Mouse (Mus musculus) intestine, postnatal 0 days (tissue): ENCODE measurements around the gene Slc52a3. TPM values are rescaled to one million over a fixed set of nuclear protein-coding genes. Genes with fewer than 3 reads are reported as not detected.
A peak's percentile ranks its signal among the peaks of the same experiment; 100 is the strongest.

ENCODE experiments used
- ATAC-seq: fragments of 200-750 bp; cut with Nextera tagmentation; 2 replicates; pipeline ENCODE4 v1.8.0; 2017; ENCODE audit warnings: mild to moderate bottlenecking, moderate TSS enrichment, moderate library complexity
- H3K27ac ChIP-seq: fragments of 300-500 bp; sonication (generic); 2 replicates; pipeline ENCODE4 v1.5.1; 2014; ENCODE audit warnings: mild to moderate bottlenecking, low read depth, low read length, moderate library complexity
- H3K27me3 ChIP-seq: fragments of 300-500 bp; sonication (generic); replicated peaks from 2 replicates; pipeline ENCODE4 v1.6.1; 2014; ENCODE audit warnings: low read length, mixed read lengths; ENCODE audit not compliant: control insufficient read depth, insufficient read depth
- H3K36me3 ChIP-seq: fragments of 300-500 bp; sonication (generic); 2 replicates; pipeline ENCODE4 v1.6.1; 2014; ENCODE audit warnings: mild to moderate bottlenecking, moderate library complexity; ENCODE audit not compliant: control insufficient read depth, insufficient read depth
- H3K4me1 ChIP-seq: fragments of 300-500 bp; sonication (generic); replicated peaks from 2 replicates; pipeline ENCODE4 v1.6.1; 2014; ENCODE audit warnings: antibody characterized with exemption, low read length, mixed read lengths; ENCODE audit not compliant: control insufficient read depth, insufficient read depth
- H3K4me2 ChIP-seq: fragments of 300-500 bp; sonication (generic); replicated peaks from 2 replicates; pipeline ENCODE4 v1.6.1; 2014; ENCODE audit warnings: low read depth, mild to moderate bottlenecking, moderate library complexity
- H3K4me3 ChIP-seq: fragments of 300-500 bp; sonication (generic); 2 replicates; pipeline ENCODE4 v1.5.1; 2014; ENCODE audit warnings: low read depth, low read length
- H3K9ac ChIP-seq: fragments of 300-500 bp; sonication (generic); 2 replicates; pipeline ENCODE4 v1.6.1; 2014; ENCODE audit warnings: mild to moderate bottlenecking, low read depth, low read length
- H3K9me3 ChIP-seq: fragments of 300-500 bp; sonication (generic); 2 replicates; pipeline ENCODE4 v1.6.1; 2016; ENCODE audit warnings: mixed run types; ENCODE audit not compliant: control insufficient read depth
- CTCF ChIP-seq: sonication (generic); IDR thresholded peaks from 2 replicates; pipeline ENCODE4 v1.5.1; 2016; ENCODE audit warnings: low read depth, mild to moderate bottlenecking, control low read depth, antibody characterized with exemption, moderate library complexity
- WGBS: fragments of 180-500 bp; shearing (Covaris S2); extraction: QIAGEN DNeasy Blood & Tissue Kit; methylation state at CpG from one replicate; pipeline ENCODE4 v1.1.7; 2014; 5-methylcytosine and 5-hydroxymethylcytosine counted together
- polyA plus RNA-seq: library from polyadenylated mRNA; unstranded; fragments of >200 nt; fragmentation: Nextera tagmentation; extraction: Ambion mirVana; gene quantifications from 2 replicates; pipeline ENCODE4 v1.2.1, GENCODE M21; 2015

The Slc52a3 gene
- polyA plus RNA-seq, 1 experiment from 2014 or later, result 15.7 TPM

GRCm38 (mm10) chr2:151978494-151978893 is 17.8 kb upstream of the Slc52a3 start:
- H3K27me3 ChIP-seq, result no peaks in the 10 kb centered on the region
- TF ChIP-seq CTCF, result no peak
- ATAC-seq, result no peak; the same call in 1 of the 2 replicates
- WGBS, result 61% methylated on average over 6 of the region's 6 CpGs
- no peaks in the 10 kb centered on the region for H3K9me3 ChIP-seq
- peaks cover 17% of the 10 kb centered on the region for H3K4me1 ChIP-seq
- no peaks in the 10 kb centered on the region for H3K36me3 ChIP-seq
- peak overlapping the region; percentile 83 for H3K4me2 ChIP-seq
- H3K27ac ChIP-seq, result no peak overlapping the region; the same call in 1 of the 2 replicates
- H3K4me3 ChIP-seq, result 0 out of 2 replicates have a peak overlapping the region, but pooled peaks have one; percentile 68
- no peak overlapping the region for H3K9ac ChIP-seq

GRCm38 (mm10) chr2:151979470-151980354 is 16.6 kb upstream of the Slc52a3 start, which contains the start of gene Fam110a:
Gene Fam110a, minus strand, starts transcription at chr2:151980219.
- no peak for TF ChIP-seq CTCF
- H3K4me1 ChIP-seq, result peaks cover 13% of the 10 kb centered on the region
- no peaks in the 10 kb centered on the region for H3K9me3 ChIP-seq
- no peaks in the 10 kb centered on the region for H3K36me3 ChIP-seq
- 1% methylated on average over 43 of the region's 46 CpGs for WGBS
- H3K27ac ChIP-seq, result peak within 1 kb of the TSS; percentile 77
- peak within 1 kb of the TSS; percentile 68 for H3K4me3 ChIP-seq
- peak; percentile 83 for ATAC-seq
- peak within 1 kb of the TSS; percentile 65 for H3K9ac ChIP-seq
- no peaks in the 10 kb centered on the region for H3K27me3 ChIP-seq
- H3K4me2 ChIP-seq, result peak within 1 kb of the TSS; percentile 83

GRCm38 (mm10) chr2:151980355-151980693 is 16.0 kb upstream of the Slc52a3 start:
- Histone ChIP-seq H3K4me2 (peak overlapping the region; percentile 83), H3K27me3 (no peaks in the 10 kb centered on the region), H3K4me3 (peak overlapping the region; percentile 68), H3K9me3 (no peaks in the 10 kb centered on the region), H3K4me1 (peaks cover 13% of the 10 kb centered on the region), H3K27ac (no peak overlapping the region), H3K36me3 (no peaks in the 10 kb centered on the region), H3K9ac (peak overlapping the region; percentile 65; the same call in 1 of the 2 replicates)
- no peak for TF ChIP-seq CTCF
- ATAC-seq, result no peak
- WGBS, result 37% methylated on average over 3 of the region's 3 CpGs

- H3K36me3 ChIP-seq, result no peaks in the 10 kb centered on the region
- no peak for ATAC-seq
These were observed 15.0 kb upstream of the Slc52a3 start for GRCm38 (mm10) chr2:151981268-151981667.

GRCm38 (mm10) chr2:151982476-151982875 is 13.8 kb upstream of the Slc52a3 start:
- ATAC-seq, result no peak
- H3K4me2 ChIP-seq, result no peak overlapping the region
- H3K9me3 ChIP-seq, result no peaks in the 10 kb centered on the region
- no peak overlapping the region for H3K9ac ChIP-seq
- no peak for TF ChIP-seq CTCF
- H3K27ac ChIP-seq, result no peak overlapping the region
- no peaks in the 10 kb centered on the region for H3K27me3 ChIP-seq
- H3K4me3 ChIP-seq, result no peak overlapping the region
- H3K4me1 ChIP-seq, result peaks cover 9% of the 10 kb centered on the region
- H3K36me3 ChIP-seq, result no peaks in the 10 kb centered on the region

More at GRCm38 (mm10) chr2:151981268-151981667, 15.0 kb upstream of the Slc52a3 start:
- H3K27ac ChIP-seq, result no peak overlapping the region
- H3K4me3 ChIP-seq, result no peak overlapping the region
- H3K4me2 ChIP-seq, result no peak overlapping the region
- no peaks in the 10 kb centered on the region for H3K9me3 ChIP-seq
- H3K4me1 ChIP-seq, result peaks cover 9% of the 10 kb centered on the region
- H3K27me3 ChIP-seq, result no peaks in the 10 kb centered on the region
- 73% methylated on average over 6 of the region's 6 CpGs for WGBS
- TF ChIP-seq CTCF, result no peak
- no peak overlapping the region for H3K9ac ChIP-seq

GRCm38 (mm10) chr2:151984019-151984418 is 12.3 kb upstream of the Slc52a3 start:
- no peak overlapping the region for H3K4me2 ChIP-seq
- H3K4me3 ChIP-seq, result no peak overlapping the region
- ATAC-seq, result no peak
- no peaks in the 10 kb centered on the region for H3K4me1 ChIP-seq
- H3K36me3 ChIP-seq, result no peaks in the 10 kb centered on the region
- H3K27me3 ChIP-seq, result no peaks in the 10 kb centered on the region
- no peak overlapping the region for H3K27ac ChIP-seq
- TF ChIP-seq CTCF, result no peak
- no peak overlapping the region for H3K9ac ChIP-seq
- WGBS, result 62% methylated on average over 9 of the region's 9 CpGs
- H3K9me3 ChIP-seq, result no peaks in the 10 kb centered on the region
